In genomic region chr2:103282184-103282750, GRCm38 (mm10) we compare ENCODE assay signal across 17 mouse cellular contexts. TPM values are rescaled to one million over a fixed set of nuclear protein-coding genes. Genes with fewer than 3 reads are reported as not detected.
A peak's percentile ranks its signal among the peaks of the same experiment; 100 is the strongest.
DNase-seq lines count a peak whose midpoint lies in the region; ATAC-seq and TF ChIP-seq lines count a peak whose summit lies in the region.
"Had no signal": no experiment of that assay in that cellular context is flagged by ENCODE, and none has a peak within 500 bp of the region (broad histone marks: within the 10 kb centered on the region; RNA-seq: fewer than 3 reads in every experiment).

No protein-coding gene starts in this region.

- no peaks in the 10 kb centered on the region for H3K9me3 ChIP-seq in lung, postnatal 0 days (ENCODE audit: low read length)
- H3K9me3 ChIP-seq in heart, postnatal 0 days (replicated peaks; ENCODE audit: control insufficient read depth, low read length), result no peaks in the 10 kb centered on the region
- H3K9me3 ChIP-seq: hindbrain, embryonic 15.5 days; limb, embryonic 13.5 days; midbrain, embryonic 15.5 days had no signal

- H3K4me3 ChIP-seq in lung, postnatal 0 days (ENCODE audit: low read depth, low read length), result no peak overlapping the region
- H3K4me3 ChIP-seq in heart, postnatal 0 days (ENCODE audit: low read depth, low read length), result no peak overlapping the region
- H3K4me3 ChIP-seq: erythroblast, embryonic 14.5 days; hindbrain, embryonic 15.5 days; limb, embryonic 13.5 days; midbrain, embryonic 15.5 days had no signal

- intact Hi-C loops in heart, postnatal 25 days (cut with DNase I), result no loop called here

- H3K36me3 ChIP-seq in lung, postnatal 0 days (ENCODE audit: insufficient read depth, low read length), result no peaks in the 10 kb centered on the region
- no peaks in the 10 kb centered on the region for H3K36me3 ChIP-seq in heart, postnatal 0 days (replicated peaks; ENCODE audit: control insufficient read depth, insufficient read depth, low read length)
- H3K36me3 ChIP-seq: hindbrain, embryonic 15.5 days; limb, embryonic 13.5 days; midbrain, embryonic 15.5 days had no signal

- no peak for TF ChIP-seq CTCF in lung, postnatal 0 days (IDR thresholded peaks at IDR 0.05)
- no peak for TF ChIP-seq CTCF in heart, postnatal 0 days (IDR thresholded peaks at IDR 0.05; ENCODE audit: low read depth)

- peak; percentile 39 for ATAC-seq in lung, postnatal 0 days
- peak; percentile 61 for ATAC-seq in heart, postnatal 0 days (ENCODE audit: insufficient read depth, low read depth)
- ATAC-seq: liver, postnatal 0 days; midbrain, embryonic 15.5 days; Patski had no signal

- 16% methylated on average over 8 of the region's 8 CpGs for WGBS in lung, postnatal 0 days
- 17% methylated on average over 8 of the region's 8 CpGs for WGBS in heart, postnatal 0 days

- no peak overlapping the region for H3K4me2 ChIP-seq in lung, postnatal 0 days (replicated peaks; ENCODE audit: low read depth, low read length)
- no peak overlapping the region for H3K4me2 ChIP-seq in heart, postnatal 0 days (ENCODE audit: low read depth, low read length)
- H3K4me2 ChIP-seq: hindbrain, embryonic 15.5 days; limb, embryonic 13.5 days; midbrain, embryonic 15.5 days had no signal

- TF ChIP-seq EP300 in lung, postnatal 0 days (IDR thresholded peaks at IDR 0.05), result no peak
- no peak for TF ChIP-seq EP300 in heart, postnatal 0 days (IDR thresholded peaks at IDR 0.05; ENCODE audit: low read depth)

- no peaks in the 10 kb centered on the region for H3K27me3 ChIP-seq in lung, postnatal 0 days (replicated peaks; ENCODE audit: insufficient read depth, low read length)
- H3K27me3 ChIP-seq in heart, postnatal 0 days (ENCODE audit: control insufficient read depth, insufficient read depth, low read length), result no peaks in the 10 kb centered on the region
- H3K27me3 ChIP-seq: hindbrain, embryonic 15.5 days; midbrain, embryonic 15.5 days; Patski had no signal

- H3K27ac ChIP-seq in lung, postnatal 0 days (ENCODE audit: low read length), result no peak overlapping the region
- peak overlapping the region; percentile 41; the same call in 1 of the 2 replicates for H3K27ac ChIP-seq in heart, postnatal 0 days (ENCODE audit: low read depth)
- H3K27ac ChIP-seq: hindbrain, embryonic 15.5 days; limb, embryonic 13.5 days; midbrain, embryonic 15.5 days had no signal

- no peak overlapping the region for H3K9ac ChIP-seq in lung, postnatal 0 days (replicated peaks; ENCODE audit: low read depth)
- H3K9ac ChIP-seq in heart, postnatal 0 days (replicated peaks; ENCODE audit: low read depth, low read length), result no peak overlapping the region
- H3K9ac ChIP-seq: hindbrain, embryonic 15.5 days; limb, embryonic 13.5 days; liver, postnatal 0 days; midbrain, embryonic 15.5 days had no signal

- peak; percentile 93 for DNase-seq in heart, adult 11 months
- no peak for DNase-seq in heart, postnatal 25 days (ENCODE audit: low spot score)
- peak; percentile 57 for DNase-seq in lung, postnatal 0 days (ENCODE audit: low spot score)
- no peak for DNase-seq in lung, adult 18-20 months
- peak; percentile 51 for DNase-seq in heart, postnatal 0 days (ENCODE audit: low spot score)
- no peak for DNase-seq in adrenal gland, postnatal 14 days
- no peak for DNase-seq in left cerebral cortex, adult 9 months (ENCODE audit: low spot score in 2 of 2)
- no peak for DNase-seq in gastrocnemius, adult 8-10 months (ENCODE audit: low spot score in 2 of 2)
- DNase-seq: cerebellum, adult 8-10 months; gastrocnemius, postnatal 25 days; liver, postnatal 0 days; thymus, postnatal 14 days had no signal

- peaks cover 6% of the 10 kb centered on the region for H3K4me1 ChIP-seq in lung, postnatal 0 days (ENCODE audit: insufficient read depth, low read depth, low read length)
- peaks cover 14% of the 10 kb centered on the region for H3K4me1 ChIP-seq in heart, postnatal 0 days (ENCODE audit: control insufficient read depth, insufficient read depth)
- H3K4me1 ChIP-seq: hindbrain, embryonic 15.5 days; midbrain, embryonic 15.5 days had no signal

RNA-seq across cellular contexts. Expression of gene Ehf, which starts 20.8 kb away (rescaled TPM):
- not detected for total RNA-seq in heart, postnatal 25 days (2021)
- 4.9 and 5.9 TPM in 2 replicates for polyA plus RNA-seq in lung, postnatal 0 days (2015; fragmentation: Nextera tagmentation; extraction: Ambion mirVana)
- 3.7 and 4.6 TPM in 2 replicates for total RNA-seq in heart, postnatal 0 days (2014; rRNA removed; ENCODE audit: low replicate concordance)
- polyA plus RNA-seq in heart, postnatal 0 days (2015; fragmentation: Nextera tagmentation; extraction: Ambion mirVana), result 0.23 TPM in 1 of 2 replicates, not detected in the other
- 0.41 and 1.2 TPM in 2 replicates for total RNA-seq in adrenal gland, postnatal 14 days (2021)
- total RNA-seq in gastrocnemius, adult 8-10 months (2022), result not detected
- total RNA-seq: gastrocnemius, postnatal 25 days had no signal

Comparison
In these comparisons a context has a peak if more than half of its experiments do, and no peak if none do; other contexts are left out.
1. DNase-seq: peak in heart, adult 11 months (single experiment), lung, postnatal 0 days (single experiment) and heart, postnatal 0 days (single experiment); none in heart, postnatal 25 days (single experiment), lung, adult 18-20 months (0 of 2), adrenal gland, postnatal 14 days (single experiment), left cerebral cortex, adult 9 months (0 of 2) and gastrocnemius, adult 8-10 months (0 of 2).